ENCODE assay signal across 8 mouse cellular contexts in the genomic region with DNA sequence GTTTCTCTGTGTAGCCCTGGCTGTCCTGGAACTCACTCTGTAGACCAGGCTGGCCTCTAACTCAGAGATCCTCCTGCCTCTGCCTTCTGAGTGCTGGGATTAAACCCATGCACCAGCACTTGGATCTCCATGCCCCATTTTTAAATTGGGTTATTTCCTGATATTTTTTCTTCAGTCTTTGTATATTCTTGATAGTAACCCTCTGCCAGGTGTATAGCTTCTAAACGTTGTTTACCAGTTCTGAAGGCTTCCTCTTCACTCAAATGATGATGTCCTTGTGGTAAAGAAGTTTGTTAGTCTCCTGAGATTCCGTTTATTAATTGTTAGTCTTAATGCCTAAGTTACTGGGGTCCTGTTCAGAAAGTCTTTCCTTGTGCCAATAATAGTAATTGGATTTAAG. TPM values are rescaled to one million over a fixed set of nuclear protein-coding genes. Genes with fewer than 3 reads are reported as not detected.
DNase-seq lines count a peak whose midpoint lies in the region; ATAC-seq and TF ChIP-seq lines count a peak whose summit lies in the region.

Wipi2 (plus strand) TSS at position 301 of the 400 bp plus-strand sequence.

- H3K27ac ChIP-seq in left cerebral cortex, adult 2 months: no peak within 1 kb of the TSS
- H3K27ac ChIP-seq in cortical plate, adult 2 months (ENCODE audit: insufficient read depth, low read length): no peak within 1 kb of the TSS
- H3K27ac ChIP-seq in heart, embryonic 11.5 days (ENCODE audit: low read depth, low read length): peak within 1 kb of the TSS; percentile 94
- H3K27ac ChIP-seq in midbrain, postnatal 0 days (ENCODE audit: low read depth, low read length): no peak within 1 kb of the TSS

- H3K36me3 ChIP-seq in heart, embryonic 11.5 days (ENCODE audit: control insufficient read depth, insufficient read depth, low read length): no peaks in the 10 kb centered on the region
- H3K36me3 ChIP-seq in midbrain, postnatal 0 days (ENCODE audit: insufficient read depth, low read length): no peaks in the 10 kb centered on the region

- H3K4me3 ChIP-seq in left cerebral cortex, adult 2 months: no peak within 1 kb of the TSS
- no peak within 1 kb of the TSS for H3K4me3 ChIP-seq in cortical plate, adult 2 months (ENCODE audit: insufficient read depth, low read length)
- H3K4me3 ChIP-seq in heart, embryonic 11.5 days (ENCODE audit: low read depth, low read length): peak within 1 kb of the TSS; percentile 63
- H3K4me3 ChIP-seq in midbrain, postnatal 0 days (ENCODE audit: low read depth, low read length): peak within 1 kb of the TSS; percentile 97; the same call in 1 of the 2 replicates

- WGBS in heart, embryonic 11.5 days (ENCODE audit: insufficient replicate concordance): 75% methylated on average over 2 of the region's 2 CpGs
- 93% methylated on average over 2 of the region's 2 CpGs for WGBS in midbrain, postnatal 0 days

- TF ChIP-seq POLR2A in cortical plate, adult 2 months (IDR thresholded peaks at IDR 0.05; ENCODE audit: extremely low read depth, insufficient read depth, low read length): no peak

- H3K27me3 ChIP-seq in heart, embryonic 11.5 days (ENCODE audit: control insufficient read depth, insufficient read depth, low read length): no peaks in the 10 kb centered on the region
- H3K27me3 ChIP-seq in midbrain, postnatal 0 days (ENCODE audit: insufficient read depth, low read length): 0 out of 2 replicates have a peak, but pooled peaks cover 3% of the 10 kb centered on the region

- intact Hi-C loops in left cerebral cortex, adult 2 months (cut with DNase I): loop anchor here (5.0 kb wide), 1 partner anchor 150 kb away; no protein-coding TSS in a partner anchor

- no peak for ATAC-seq in heart, embryonic 11.5 days (replicated peaks; ENCODE audit: insufficient number of reproducible peaks, low FRiP score, low TSS enrichment)
- no peak for ATAC-seq in midbrain, postnatal 0 days (ENCODE audit: low FRiP score)

- DNase-seq in left cerebral cortex, adult 2 months (ENCODE audit: extremely low spot score in 1 of 2, low spot score in 2 of 2): no peak
- no peak for DNase-seq in left cerebral cortex, adult 11 months (ENCODE audit: low spot score)
- DNase-seq in left cerebral cortex, adult 8-10 months (ENCODE audit: low spot score in 2 of 2): no peak
- DNase-seq in midbrain, postnatal 0 days (ENCODE audit: low spot score): no peak
- DNase-seq in urinary bladder, postnatal 4 days (ENCODE audit: low spot score in 2 of 2): no peak
- no peak for DNase-seq in kidney, adult 11 months

- peak within 1 kb of the TSS; percentile 81 for H3K9ac ChIP-seq in heart, embryonic 11.5 days (ENCODE audit: low read depth, low read length)
- H3K9ac ChIP-seq in midbrain, postnatal 0 days (replicated peaks; ENCODE audit: low read length, poor library complexity, severe bottlenecking): no peak within 1 kb of the TSS; the same call in 1 of the 2 replicates

- H3K4me2 ChIP-seq in heart, embryonic 11.5 days: peak within 1 kb of the TSS; percentile 77
- H3K4me2 ChIP-seq in midbrain, postnatal 0 days (ENCODE audit: low read depth, low read length, poor library complexity, severe bottlenecking): peak within 1 kb of the TSS; percentile 77

- peaks cover 4% of the 10 kb centered on the region; the same call in 1 of the 2 replicates for H3K4me1 ChIP-seq in cortical plate, adult 2 months (ENCODE audit: control insufficient read depth, insufficient read depth, low read length)
- peaks cover 9% of the 10 kb centered on the region for H3K4me1 ChIP-seq in heart, embryonic 11.5 days (ENCODE audit: control insufficient read depth, insufficient read depth, low read length)
- peaks cover 13% of the 10 kb centered on the region for H3K4me1 ChIP-seq in midbrain, postnatal 0 days (ENCODE audit: insufficient read depth, low read length)

- no peaks in the 10 kb centered on the region for H3K9me3 ChIP-seq in heart, embryonic 11.5 days (replicated peaks; ENCODE audit: control insufficient read depth, low read length)
- no peaks in the 10 kb centered on the region for H3K9me3 ChIP-seq in midbrain, postnatal 0 days (ENCODE audit: low read length)

- TF ChIP-seq CTCF in left cerebral cortex, adult 2 months (IDR thresholded peaks at IDR 0.05): no peak
- no peak for TF ChIP-seq CTCF in cortical plate, adult 2 months (IDR thresholded peaks at IDR 0.05; ENCODE audit: extremely low read depth, insufficient read depth, low read length)
- TF ChIP-seq CTCF in midbrain, postnatal 0 days (IDR thresholded peaks at IDR 0.05): no peak

RNA-seq across cellular contexts. Expression of gene Wipi2, which starts in this region (rescaled TPM):
- 100 to 1,000 TPM in 1 of 2 experiments, 10 to 100 TPM in 1; 99.7 to 102 TPM for total RNA-seq in left cerebral cortex, adult 2 months (2021)
- 72.2 and 74.3 TPM in 2 replicates for polyA plus RNA-seq in cortical plate, adult 2 months (2012; rRNA removed)
- polyA plus RNA-seq in heart, embryonic 11.5 days (2014; fragmentation: Nextera tagmentation; extraction: Ambion mirVana): 28.3 and 38.3 TPM in 2 replicates
- 10 to 100 TPM; 90.8 to 95.2 (median 92.5) TPM for total RNA-seq in left cerebral cortex, adult 8-10 months (2022)
- total RNA-seq in midbrain, postnatal 0 days (2014; rRNA removed): 61.5 and 69.7 TPM in 2 replicates
- polyA plus RNA-seq in midbrain, postnatal 0 days (2015; fragmentation: Nextera tagmentation; extraction: Ambion mirVana): 40.0 and 42.3 TPM in 2 replicates

Comparison
In these comparisons a context has a peak if more than half of its experiments do, and no peak if none do; other contexts are left out.
1. H3K4me3 ChIP-seq: peak in heart, embryonic 11.5 days (single experiment) and midbrain, postnatal 0 days (single experiment); none in left cerebral cortex, adult 2 months (single experiment) and cortical plate, adult 2 months (single experiment).